Mouse (Mus musculus): ENCODE data around the gene Mapk12.

DNA sequence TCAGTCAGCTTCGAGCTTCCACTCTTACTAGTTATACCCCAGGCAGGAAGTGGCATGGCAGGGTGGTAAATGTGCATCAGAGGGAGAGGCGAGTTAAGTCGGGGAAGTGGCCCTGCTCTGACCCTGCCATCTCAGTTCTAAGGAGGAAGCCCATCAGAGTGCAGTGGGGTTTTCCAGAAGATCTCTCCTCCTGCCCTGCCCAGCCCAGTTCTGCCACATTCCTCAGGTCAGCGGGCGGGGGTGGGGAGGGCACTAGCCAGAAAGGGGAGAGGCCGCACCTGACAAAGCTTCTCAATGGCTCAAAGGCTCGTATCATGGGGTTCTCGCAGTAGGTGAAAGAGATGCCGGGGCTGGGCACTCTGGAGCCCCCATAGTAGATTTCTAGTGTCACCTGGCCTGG lies 20.9 kb upstream of the Mapk12 start:
- TF ChIP-seq CTCF (conservative IDR thresholded peaks at IDR 0.05; ENCODE audit: low read length) (no peak), NANOG (IDR thresholded peaks at IDR 0.05; ENCODE audit: borderline replicate concordance, low read length) (no peak)
